Mouse (Mus musculus) liver, embryonic 14.5 days (tissue): ENCODE data around the gene Uts2.

Experiments
- CTCF ChIP-seq: IDR thresholded peaks from 2 replicates; pipeline ENCODE4 v1.5.1; 2016; ENCODE audit warnings: antibody characterized with exemption, low read depth, control low read depth
- EP300 ChIP-seq: IDR thresholded peaks from 2 replicates; pipeline ENCODE4 v1.6.1; 2016; ENCODE audit warnings: antibody characterized with exemption, low read depth

- no peak for TF ChIP-seq CTCF
- no peak for TF ChIP-seq EP300
These were observed 34.7 kb upstream of the Uts2 start for GRCm38 (mm10) chr4:150962231-150962630.
